Mouse (Mus musculus) bone marrow macrophage, adult 2 months (primary cell): Measurements from ENCODE around the gene Foxn3.

ENCODE experiments used
- CTCF ChIP-seq: IDR thresholded peaks from 2 replicates; pipeline ENCODE4 v1.5.1; 2012; ENCODE audit warnings: low read depth, mild to moderate bottlenecking, low read length, moderate library complexity
- POLR2A ChIP-seq: IDR thresholded peaks from 2 replicates; pipeline ENCODE4 v1.6.1; 2012; ENCODE audit warnings: mild to moderate bottlenecking, low read depth, low read length, borderline replicate concordance

DNA sequence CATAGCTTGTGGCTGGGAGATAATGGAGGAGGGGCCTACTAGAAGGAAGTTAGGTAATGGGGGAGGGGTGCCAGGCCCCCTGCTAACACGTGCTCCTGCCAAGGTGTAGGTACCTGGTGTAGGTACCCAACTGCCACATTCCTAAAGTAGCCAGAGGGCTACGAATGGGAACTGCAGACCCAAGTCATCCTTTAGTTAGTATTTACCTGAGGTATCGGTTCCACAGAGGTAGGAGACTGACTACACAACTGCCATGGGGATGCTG is 226.3 kb downstream of the Foxn3 start:
- TF ChIP-seq POLR2A: no peak
- no peak for TF ChIP-seq CTCF
